Mouse (Mus musculus): ENCODE results near the gene Hils1.

The Hils1 gene

DNA sequence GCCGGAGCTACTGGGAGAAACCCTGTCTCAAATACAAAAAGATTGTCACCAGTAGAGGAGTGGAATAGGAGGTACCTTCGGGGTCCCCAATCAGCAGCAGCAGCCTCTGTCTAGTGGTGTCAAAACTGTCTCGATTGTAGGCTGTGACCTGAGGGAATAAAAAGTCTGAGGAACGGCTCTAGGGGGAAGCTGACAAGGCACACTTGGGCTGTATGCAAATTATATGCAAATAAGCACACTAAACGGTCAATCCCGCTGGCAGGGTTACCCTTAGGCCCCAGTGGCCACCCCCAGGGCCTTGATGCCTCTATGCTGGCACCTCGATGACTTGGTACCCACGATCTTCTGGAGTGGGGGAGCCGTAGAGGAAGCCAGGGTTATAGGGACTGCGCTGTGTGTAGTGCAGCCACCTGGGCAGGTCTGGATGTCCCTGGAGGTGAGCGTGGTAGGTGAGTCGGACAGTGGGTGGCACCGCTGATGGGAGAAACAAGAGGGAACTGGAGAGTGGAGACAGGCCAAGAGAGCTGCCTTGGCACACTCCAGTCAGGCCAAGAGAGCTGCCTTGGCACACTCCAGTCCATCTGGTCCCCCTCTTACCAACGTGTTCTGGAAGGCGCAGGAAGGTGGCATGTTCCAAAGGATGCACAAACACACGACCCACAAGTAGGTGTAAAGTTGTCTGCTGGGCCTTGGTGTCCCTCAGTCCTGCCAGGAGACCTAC, 4.7 kb downstream of the Hils1 start:
- Histone ChIP-seq H3K36me3 (ENCODE audit: control insufficient read depth, insufficient read depth, low read length, poor library complexity, severe bottlenecking) (no peaks in the 10 kb centered on the region), H3K27me3 (ENCODE audit: control insufficient read depth, insufficient read depth, low read length, poor library complexity, severe bottlenecking) (no peaks in the 10 kb centered on the region; the same call in 1 of the 2 replicates)
- DNase-seq (ENCODE audit: low read depth, low spot score) = peak; percentile 14

DNA sequence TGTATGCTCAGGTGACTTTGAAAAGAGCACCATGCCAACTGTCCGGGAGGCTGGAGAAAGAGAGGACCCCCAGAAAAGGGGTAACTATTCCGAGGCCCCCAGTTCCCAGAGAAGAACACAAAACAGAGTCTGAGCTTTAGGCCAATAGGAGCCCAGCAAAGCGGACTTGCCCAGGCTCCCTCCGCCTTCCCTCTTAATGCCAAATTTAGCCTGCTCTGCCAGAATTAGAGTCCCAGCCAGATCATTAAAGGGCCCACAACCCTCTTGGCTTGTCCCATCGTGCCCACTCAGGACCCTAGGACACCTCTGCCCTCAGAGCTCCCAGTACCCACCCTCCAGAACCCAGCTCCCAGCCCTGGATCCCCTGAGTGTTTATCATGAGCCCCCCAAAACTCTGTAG, 5.5 kb downstream of the Hils1 start:
- Histone ChIP-seq H3K27me3 (ENCODE audit: control insufficient read depth, insufficient read depth, low read length, poor library complexity, severe bottlenecking) (no peaks in the 10 kb centered on the region; the same call in 1 of the 2 replicates), H3K36me3 (ENCODE audit: control insufficient read depth, insufficient read depth, low read length, poor library complexity, severe bottlenecking) (no peaks in the 10 kb centered on the region)
- DNase-seq (ENCODE audit: low read depth, low spot score) = no peak

DNA sequence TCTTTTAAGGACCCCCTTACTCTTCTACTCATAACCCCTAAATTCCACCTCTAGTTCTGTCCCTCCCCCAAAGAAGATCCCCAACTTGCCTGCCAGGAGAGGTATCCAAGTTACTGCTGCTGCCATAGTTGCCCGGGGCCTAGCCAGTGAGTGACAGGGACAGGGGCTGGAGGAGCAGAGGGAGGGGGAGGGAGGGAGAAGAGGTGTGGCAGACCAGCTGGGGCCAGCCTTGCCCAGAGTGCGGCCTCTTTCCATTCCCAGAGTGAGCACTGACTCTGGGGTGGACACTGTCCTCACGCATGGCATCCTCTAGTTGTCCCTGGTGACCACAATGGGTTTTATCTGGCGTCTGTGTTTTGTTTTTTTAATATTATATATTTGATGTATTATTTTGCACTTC, 5.9 kb downstream of the Hils1 start:
- Histone ChIP-seq H3K36me3 (ENCODE audit: control insufficient read depth, insufficient read depth, low read length, poor library complexity, severe bottlenecking) (no peaks in the 10 kb centered on the region), H3K27me3 (ENCODE audit: control insufficient read depth, insufficient read depth, low read length, poor library complexity, severe bottlenecking) (no peaks in the 10 kb centered on the region; the same call in 1 of the 2 replicates)
- DNase-seq (ENCODE audit: low read depth, low spot score) = no peak

GRCm38 (mm10) chr11:94974951-94975350, 7.6 kb downstream of the Hils1 start:
- no peaks in the 10 kb centered on the region; the same call in 1 of the 2 replicates for H3K27me3 ChIP-seq (ENCODE audit: control insufficient read depth, insufficient read depth, low read length, poor library complexity, severe bottlenecking)
- DNase-seq (ENCODE audit: low read depth, low spot score) = no peak
- no peaks in the 10 kb centered on the region for H3K36me3 ChIP-seq (ENCODE audit: control insufficient read depth, insufficient read depth, low read length, poor library complexity, severe bottlenecking)

DNA sequence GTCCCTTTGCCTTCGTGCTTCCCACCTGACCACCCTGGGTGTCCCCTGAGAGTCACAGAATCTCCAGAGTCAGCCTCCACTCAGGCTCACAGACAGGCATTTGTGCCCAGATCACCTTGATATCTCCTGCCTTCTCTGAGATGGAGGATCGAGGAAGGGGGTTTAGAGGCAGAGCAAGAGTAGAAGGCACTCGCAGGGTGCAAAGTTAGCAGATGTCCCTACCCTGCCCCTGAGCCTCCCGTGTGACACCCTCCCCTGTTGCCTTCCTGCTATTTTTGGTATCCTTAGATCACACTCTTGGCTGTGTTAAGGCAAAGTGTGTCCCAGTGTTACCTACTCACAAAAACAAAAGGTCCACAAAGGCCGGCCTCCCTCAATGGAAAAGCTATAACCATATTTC, 8.8 kb downstream of the Hils1 start, which contains the start of gene Sgca:
Gene Sgca, minus strand, starts transcription at position 129 of the 400 bp plus-strand sequence.
- H3K36me3 ChIP-seq (ENCODE audit: control insufficient read depth, insufficient read depth, low read length, poor library complexity, severe bottlenecking) = no peaks in the 10 kb centered on the region
- no peak for DNase-seq (ENCODE audit: low read depth, low spot score)
- no peaks in the 10 kb centered on the region; the same call in 1 of the 2 replicates for H3K27me3 ChIP-seq (ENCODE audit: control insufficient read depth, insufficient read depth, low read length, poor library complexity, severe bottlenecking)

- no peaks in the 10 kb centered on the region for H3K36me3 ChIP-seq (ENCODE audit: control insufficient read depth, insufficient read depth, low read length, poor library complexity, severe bottlenecking)
- DNase-seq (ENCODE audit: low read depth, low spot score) = no peak
- no peaks in the 10 kb centered on the region for H3K27me3 ChIP-seq (ENCODE audit: control insufficient read depth, insufficient read depth, low read length, poor library complexity, severe bottlenecking)
Measured at GRCm38 (mm10) chr11:94978178-94978915, 11.0 kb downstream of the Hils1 start.

GRCm38 (mm10) chr11:94978947-94979346, 11.6 kb downstream of the Hils1 start:
- no peaks in the 10 kb centered on the region for H3K27me3 ChIP-seq (ENCODE audit: control insufficient read depth, insufficient read depth, low read length, poor library complexity, severe bottlenecking)
- H3K36me3 ChIP-seq (ENCODE audit: control insufficient read depth, insufficient read depth, low read length, poor library complexity, severe bottlenecking) = no peaks in the 10 kb centered on the region
- peak; percentile 94 for DNase-seq (ENCODE audit: low read depth, low spot score)

DNA sequence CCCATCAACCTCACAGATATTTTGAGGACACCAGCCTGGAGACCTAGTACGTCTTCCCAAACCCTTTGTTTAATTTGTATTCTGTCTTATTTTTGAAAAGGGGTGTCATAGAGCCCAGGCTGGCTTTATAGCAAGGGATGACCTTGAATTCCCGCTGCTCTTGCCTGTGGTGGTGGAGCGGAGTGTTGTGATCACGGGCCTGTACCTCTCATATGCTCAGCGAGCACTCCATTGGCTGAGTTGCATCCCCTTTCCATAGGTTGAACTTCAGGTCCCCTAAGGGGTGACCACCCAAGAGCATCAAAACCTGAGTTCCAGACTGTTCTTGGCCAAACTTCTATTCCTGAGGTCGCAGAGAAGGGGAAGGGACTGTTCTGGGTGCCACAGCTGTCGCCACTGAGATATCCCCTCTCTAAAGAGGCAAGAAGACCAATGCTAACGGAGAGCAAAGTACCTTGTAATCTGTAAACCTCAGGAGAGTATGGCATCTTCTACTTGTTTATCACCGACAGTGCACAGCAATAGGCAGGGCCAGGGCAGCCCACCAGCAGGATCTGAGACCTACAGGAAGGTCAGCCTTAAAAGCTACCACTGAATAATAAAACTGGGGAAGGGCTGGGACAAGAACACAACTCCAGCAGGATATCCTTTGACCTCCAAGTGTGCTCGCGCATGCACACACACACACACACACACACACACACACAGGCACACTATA, 12.2 kb downstream of the Hils1 start:
- no peak for DNase-seq (ENCODE audit: low read depth, low spot score)
- Histone ChIP-seq H3K36me3 (ENCODE audit: control insufficient read depth, insufficient read depth, low read length, poor library complexity, severe bottlenecking) (no peaks in the 10 kb centered on the region), H3K27me3 (ENCODE audit: control insufficient read depth, insufficient read depth, low read length, poor library complexity, severe bottlenecking) (no peaks in the 10 kb centered on the region)

GRCm38 (mm10) chr11:94985140-94985539, 17.7 kb downstream of the Hils1 start:
- Histone ChIP-seq H3K27me3 (ENCODE audit: control insufficient read depth, insufficient read depth, low read length, poor library complexity, severe bottlenecking) (no peaks in the 10 kb centered on the region), H3K36me3 (ENCODE audit: control insufficient read depth, insufficient read depth, low read length, poor library complexity, severe bottlenecking) (no peaks in the 10 kb centered on the region)
- no peak for DNase-seq (ENCODE audit: low read depth, low spot score)

- Histone ChIP-seq H3K36me3 (ENCODE audit: control insufficient read depth, insufficient read depth, low read length, poor library complexity, severe bottlenecking) (no peaks in the 10 kb centered on the region), H3K27me3 (ENCODE audit: control insufficient read depth, insufficient read depth, low read length, poor library complexity, severe bottlenecking) (no peaks in the 10 kb centered on the region)
- DNase-seq (ENCODE audit: low read depth, low spot score) = no peak
Measured at GRCm38 (mm10) chr11:94985822-94986221, 18.4 kb downstream of the Hils1 start.

- DNase-seq (ENCODE audit: low read depth, low spot score) = no peak
- no peaks in the 10 kb centered on the region for H3K27me3 ChIP-seq (ENCODE audit: control insufficient read depth, insufficient read depth, low read length, poor library complexity, severe bottlenecking)
- no peaks in the 10 kb centered on the region for H3K36me3 ChIP-seq (ENCODE audit: control insufficient read depth, insufficient read depth, low read length, poor library complexity, severe bottlenecking)
Measured at GRCm38 (mm10) chr11:94986435-94986834, 19.0 kb downstream of the Hils1 start.

DNA sequence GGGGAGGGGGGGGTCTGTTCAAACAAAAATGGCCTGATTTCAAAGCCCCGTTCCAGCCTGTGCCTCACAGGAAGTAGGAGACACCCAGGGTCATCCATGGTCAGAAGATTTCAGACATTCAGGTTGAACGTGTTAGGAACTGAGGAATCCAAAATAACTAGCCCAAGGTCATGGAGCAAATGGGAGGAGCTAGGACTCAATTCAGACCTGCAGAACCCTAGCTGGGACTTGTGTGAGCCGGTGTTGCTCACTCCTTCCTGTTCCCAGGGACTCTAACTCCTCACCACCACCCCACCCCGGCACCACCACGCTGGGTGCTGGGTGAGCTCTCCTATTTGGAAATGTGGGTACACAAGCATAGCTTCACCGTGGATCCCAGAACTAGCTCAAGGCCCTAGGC, 19.9 kb downstream of the Hils1 start:
- no peaks in the 10 kb centered on the region for H3K27me3 ChIP-seq (ENCODE audit: control insufficient read depth, insufficient read depth, low read length, poor library complexity, severe bottlenecking)
- DNase-seq (ENCODE audit: low read depth, low spot score) = no peak
- H3K36me3 ChIP-seq (ENCODE audit: control insufficient read depth, insufficient read depth, low read length, poor library complexity, severe bottlenecking) = no peaks in the 10 kb centered on the region

- Histone ChIP-seq H3K36me3 (ENCODE audit: control insufficient read depth, insufficient read depth, low read length, poor library complexity, severe bottlenecking) (no peaks in the 10 kb centered on the region), H3K27me3 (ENCODE audit: control insufficient read depth, insufficient read depth, low read length, poor library complexity, severe bottlenecking) (no peaks in the 10 kb centered on the region)
- DNase-seq (ENCODE audit: low read depth, low spot score) = no peak
Measured at GRCm38 (mm10) chr11:94987851-94988250, 20.5 kb downstream of the Hils1 start.

GRCm38 (mm10) chr11:94988780-94989561, 21.6 kb downstream of the Hils1 start:
- H3K27me3 ChIP-seq (ENCODE audit: control insufficient read depth, insufficient read depth, low read length, poor library complexity, severe bottlenecking) = no peaks in the 10 kb centered on the region
- no peak for DNase-seq (ENCODE audit: low read depth, low spot score)
- no peaks in the 10 kb centered on the region for H3K36me3 ChIP-seq (ENCODE audit: control insufficient read depth, insufficient read depth, low read length, poor library complexity, severe bottlenecking)

Data from splenic B cell, adult 2 months (primary cell).